Mouse (Mus musculus): ENCODE measurements around the gene Hacl1.
A peak's percentile ranks its signal among the peaks of the same experiment; 100 is the strongest.

Gene Hacl1

DNA sequence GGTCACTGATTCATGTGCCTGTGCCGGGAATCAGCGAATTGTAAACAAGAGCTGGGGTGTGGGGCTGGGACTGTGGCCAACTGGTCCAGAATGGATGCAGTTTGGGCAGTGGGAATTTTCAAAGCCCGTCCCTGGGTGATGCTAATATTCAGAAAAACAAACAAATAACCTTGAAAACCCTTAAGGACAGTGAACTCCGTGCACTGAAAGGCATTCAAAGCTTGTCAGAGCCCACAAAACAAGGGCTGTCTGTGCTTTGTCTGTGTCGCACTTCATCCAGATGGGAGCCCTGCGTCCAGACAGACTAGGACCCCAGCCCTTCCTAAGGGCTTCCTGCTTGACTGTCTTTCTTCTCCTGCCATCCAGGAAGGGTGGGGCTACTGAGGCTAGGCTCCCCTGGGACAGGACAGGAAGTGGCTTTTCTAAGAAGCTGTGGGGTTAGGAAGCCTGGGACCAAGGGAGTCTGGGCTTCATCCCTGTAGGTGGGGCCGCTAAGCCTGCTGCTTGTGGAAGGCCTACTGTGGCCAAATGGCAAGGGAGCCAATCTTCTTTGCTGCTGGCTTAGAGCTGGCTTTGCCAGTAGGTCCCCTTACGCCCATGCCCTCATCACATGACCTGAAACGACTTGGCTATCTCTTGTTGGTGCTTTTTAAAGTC lies 21.6 kb upstream of the Hacl1 start:
- no peak for DNase-seq (ENCODE audit: low spot score in 2 of 2)

DNA sequence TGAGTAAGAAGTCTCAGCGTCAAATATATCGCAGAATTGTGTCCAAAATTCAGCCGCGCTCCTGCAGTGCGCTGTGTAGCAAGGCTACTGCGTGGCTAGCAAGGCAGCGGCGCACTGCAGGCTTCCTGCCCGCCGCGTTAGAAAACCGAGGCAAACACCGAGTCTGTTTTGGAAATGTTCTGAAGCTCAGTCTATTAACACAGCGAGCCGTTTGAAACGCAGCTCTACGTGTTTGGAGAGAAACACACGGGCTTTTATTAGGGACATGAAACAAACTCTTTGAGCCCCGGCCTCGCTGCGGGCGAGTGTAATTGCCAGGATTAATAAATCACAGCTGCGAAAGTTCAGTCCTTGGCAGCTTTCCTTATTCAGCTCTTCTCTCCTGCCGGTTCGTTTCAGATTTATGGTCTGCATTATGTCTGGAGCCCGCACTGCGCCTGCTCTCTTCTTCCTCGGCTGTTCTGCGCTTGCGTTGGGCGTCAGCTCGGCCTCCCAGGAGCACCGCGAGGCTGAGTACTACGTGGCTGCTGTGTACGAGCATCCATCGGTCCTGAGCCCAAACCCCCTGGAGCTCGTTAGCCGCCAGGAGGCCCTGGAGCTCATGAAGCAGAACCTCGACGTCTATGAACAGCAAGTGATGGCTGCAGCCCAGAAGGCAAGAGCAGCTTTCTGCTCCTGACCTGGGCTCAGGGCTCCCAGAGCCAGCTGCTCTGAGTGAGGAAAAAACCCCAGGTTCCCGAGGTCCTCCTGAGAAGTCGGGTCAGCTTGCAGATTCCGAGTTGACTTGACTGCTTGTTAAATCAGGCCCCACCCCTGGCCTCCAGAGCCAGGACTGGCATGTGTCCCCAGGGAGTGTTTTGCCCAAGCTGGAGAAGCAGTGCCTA lies 20.8 kb upstream of the Hacl1 start:
- DNase-seq (ENCODE audit: low spot score in 2 of 2), result peak; percentile 94 to 95

DNA sequence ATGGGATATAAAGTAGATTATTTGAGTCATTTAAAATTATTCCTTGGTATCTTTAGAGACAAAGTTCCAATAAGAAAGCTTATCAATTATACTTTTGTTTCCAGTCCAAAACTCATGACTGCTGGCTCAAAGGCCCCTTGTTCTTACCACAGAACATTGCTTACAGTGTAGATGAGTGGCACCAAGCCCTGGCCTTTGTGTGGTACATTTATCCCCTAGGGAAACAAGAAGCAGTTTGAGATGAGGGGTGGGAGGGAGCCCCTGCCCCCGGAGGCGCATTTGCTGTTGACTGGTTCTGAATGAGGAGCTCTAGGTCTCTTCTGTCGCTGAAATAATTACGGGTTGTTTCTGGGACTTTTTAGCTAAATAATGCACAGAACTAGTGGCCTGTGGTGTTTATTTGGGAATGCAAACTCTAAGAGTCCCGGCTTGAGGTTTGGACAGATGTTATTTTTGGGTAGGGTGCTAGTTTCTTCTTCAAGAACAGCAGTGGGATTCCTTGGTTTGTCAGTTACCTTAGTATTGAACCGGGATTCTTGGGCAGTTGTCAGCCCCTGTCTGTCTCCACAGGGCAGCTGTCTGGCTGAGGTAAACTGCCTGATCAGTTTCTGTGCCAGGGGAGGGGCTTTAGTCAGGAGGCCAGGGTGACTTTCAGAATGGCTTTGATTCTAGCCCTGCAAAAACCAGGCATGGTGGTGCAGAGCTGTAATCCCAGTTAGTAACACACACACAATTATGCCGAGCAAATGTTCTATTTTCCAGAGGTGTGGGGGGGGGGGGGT lies 19.4 kb upstream of the Hacl1 start:
- DNase-seq (ENCODE audit: low spot score in 2 of 2), result no peak

DNA sequence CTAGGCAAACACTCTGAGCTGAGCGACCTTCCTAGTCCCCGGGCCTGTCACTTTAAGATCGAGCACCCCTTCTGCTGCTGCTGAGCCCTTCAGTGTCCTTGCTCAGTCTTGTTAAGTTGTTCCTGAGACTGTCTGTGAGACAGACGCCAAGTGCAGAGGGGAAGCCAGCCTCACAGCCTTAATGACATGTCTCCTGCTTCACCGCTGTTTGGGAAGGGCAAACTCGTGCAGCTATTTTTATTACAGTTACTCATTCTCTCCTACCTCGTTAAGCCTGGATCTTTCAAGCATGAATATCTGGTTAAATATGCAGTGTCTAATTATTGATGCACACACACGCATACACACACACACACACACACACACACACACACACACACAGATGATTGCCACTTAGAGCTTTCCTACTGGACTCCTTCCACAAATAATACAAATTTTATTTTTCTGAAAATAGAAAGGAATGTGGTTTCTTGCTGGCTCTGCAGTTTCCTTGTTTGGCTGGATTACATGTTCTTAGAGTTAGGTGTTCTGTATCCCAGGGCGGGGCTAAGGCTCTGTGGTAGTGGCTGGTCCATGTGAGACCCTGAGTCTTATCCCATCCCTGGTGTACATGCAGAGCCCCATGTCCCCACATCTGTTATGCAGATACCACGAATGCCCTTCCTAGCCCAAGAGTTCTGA lies 18.6 kb upstream of the Hacl1 start:
- DNase-seq (ENCODE audit: low spot score in 2 of 2), result peak in 1 of 2 experiments; percentile 70

DNA sequence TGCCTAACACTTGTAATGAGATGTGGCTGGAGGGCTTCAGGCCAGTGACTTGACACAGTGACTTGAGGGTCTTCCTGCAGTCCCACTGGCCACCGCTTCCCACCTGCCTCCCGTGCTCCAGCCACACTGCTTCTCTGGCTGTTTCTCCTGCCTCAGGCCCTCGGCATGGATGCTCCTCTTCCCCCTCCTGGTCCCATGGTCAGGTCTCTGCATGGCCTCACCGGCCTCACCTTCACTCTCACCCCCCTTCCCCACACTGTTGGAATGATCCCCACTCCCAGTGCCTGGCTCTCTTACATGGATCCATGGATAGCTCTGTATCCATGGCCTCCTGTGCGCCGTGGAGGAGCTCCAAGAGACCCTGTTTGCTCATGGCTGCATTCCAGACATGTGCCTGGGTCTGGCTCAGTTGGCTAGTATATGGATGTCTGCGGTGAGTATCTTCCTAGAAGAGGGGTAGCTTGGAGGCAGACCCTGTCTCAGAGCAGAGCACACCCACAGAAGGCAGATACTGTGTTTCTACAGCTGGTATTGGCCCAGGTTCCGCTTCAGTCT lies 17.1 kb upstream of the Hacl1 start:
- peak in 1 of 2 experiments; percentile 44 for DNase-seq (ENCODE audit: low spot score in 2 of 2)

DNA sequence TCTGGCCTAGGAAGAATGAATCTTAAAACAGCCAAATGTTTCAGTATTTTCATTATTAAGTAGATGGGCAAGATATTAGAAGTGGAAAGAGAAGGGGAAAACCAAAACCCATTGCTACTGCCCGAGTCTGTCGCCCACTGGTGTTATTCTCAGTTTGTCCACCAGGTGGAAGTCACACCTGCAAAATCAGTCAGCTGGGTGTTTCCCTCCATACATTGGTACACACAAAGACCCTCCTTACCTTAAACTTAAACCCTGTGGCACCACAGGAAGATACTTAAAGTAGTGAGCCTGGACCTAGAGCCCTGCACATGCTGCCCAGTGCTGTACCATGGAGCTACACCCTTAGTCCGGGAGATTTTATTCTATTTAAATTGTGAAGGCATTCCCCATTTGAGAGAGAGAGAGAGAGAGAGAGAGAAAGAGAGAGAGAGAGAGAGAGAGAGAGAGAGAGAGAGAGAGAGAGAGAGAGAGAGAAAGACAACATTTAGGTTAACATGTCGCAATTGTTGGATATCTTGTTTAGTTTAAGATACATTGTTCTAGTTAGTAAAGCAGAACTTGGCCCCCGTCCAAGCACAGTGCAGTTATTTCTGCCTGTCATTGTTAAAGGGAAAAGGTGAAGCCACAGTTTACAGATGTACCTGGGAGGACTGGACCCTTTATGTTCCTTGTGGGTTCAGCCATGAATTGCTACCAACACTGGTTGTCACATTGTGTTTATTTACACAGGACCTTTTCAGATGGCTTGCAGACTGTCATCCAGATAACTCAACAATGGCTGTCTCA lies 16.0 kb upstream of the Hacl1 start:
- peak; percentile 82 to 84 for DNase-seq (ENCODE audit: low spot score in 2 of 2)

DNA sequence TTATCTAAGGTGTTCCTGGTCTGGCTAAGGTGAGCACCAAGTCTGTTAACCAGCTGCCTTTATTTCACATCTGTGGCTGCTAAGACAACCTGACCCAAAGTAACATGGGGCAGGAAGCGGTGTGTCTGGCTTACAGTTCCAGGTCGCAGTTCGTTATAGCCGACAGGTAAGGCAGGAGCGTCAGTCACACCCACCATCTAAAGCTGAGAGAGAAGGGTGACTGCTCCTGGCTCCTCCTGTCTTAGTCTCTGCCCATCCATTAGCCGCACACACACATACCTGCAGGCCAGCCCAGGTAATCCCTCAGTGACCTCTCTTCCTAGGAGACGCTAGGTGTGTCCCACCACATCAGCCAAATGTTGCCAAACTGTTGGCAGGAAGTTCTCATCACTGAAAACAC lies 15.3 kb upstream of the Hacl1 start:
- DNase-seq (ENCODE audit: low spot score in 2 of 2), result peak in 1 of 2 experiments; percentile 29

DNA sequence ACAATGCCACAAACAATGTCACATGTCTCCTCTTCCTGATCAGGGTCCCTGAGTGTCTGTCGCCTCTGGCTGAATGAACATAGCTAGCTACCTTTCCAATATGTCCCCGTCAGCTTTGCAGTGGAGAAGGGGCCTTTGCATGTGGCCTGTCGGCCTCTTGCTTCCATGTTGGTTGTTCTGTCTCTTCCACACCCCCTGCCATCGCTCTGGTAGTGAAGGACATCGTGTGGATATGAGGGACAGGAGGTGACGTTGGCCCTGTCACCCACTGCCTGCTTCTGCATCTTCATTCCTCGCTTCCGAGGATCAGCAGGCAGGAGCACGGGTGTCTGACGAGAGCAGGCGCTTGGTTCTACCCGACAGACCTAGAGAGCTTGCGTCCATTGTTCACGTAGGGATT lies 14.3 kb upstream of the Hacl1 start:
- DNase-seq (ENCODE audit: low spot score in 2 of 2), result peak in 1 of 2 experiments; percentile 20

DNA sequence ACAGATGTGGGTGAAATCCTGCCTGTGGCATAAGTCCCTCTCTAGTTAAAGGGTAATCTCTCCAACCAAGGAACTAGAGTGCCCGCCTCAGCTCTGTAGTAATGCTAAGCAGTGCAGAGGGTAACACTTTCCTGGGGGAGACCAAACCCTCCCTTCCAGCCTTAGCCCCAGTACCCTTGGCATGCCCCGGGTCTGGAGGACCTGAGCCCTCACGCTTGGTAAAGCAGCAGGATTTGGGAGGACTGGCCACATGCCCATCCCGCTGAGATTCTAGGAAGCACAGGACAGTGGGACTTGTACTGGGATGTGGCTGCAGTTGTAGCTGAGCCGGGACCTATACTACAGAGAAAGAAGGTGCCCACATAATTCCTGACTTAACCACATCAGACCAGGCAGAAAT lies 13.7 kb upstream of the Hacl1 start:
- DNase-seq (ENCODE audit: low spot score in 2 of 2), result no peak

DNA sequence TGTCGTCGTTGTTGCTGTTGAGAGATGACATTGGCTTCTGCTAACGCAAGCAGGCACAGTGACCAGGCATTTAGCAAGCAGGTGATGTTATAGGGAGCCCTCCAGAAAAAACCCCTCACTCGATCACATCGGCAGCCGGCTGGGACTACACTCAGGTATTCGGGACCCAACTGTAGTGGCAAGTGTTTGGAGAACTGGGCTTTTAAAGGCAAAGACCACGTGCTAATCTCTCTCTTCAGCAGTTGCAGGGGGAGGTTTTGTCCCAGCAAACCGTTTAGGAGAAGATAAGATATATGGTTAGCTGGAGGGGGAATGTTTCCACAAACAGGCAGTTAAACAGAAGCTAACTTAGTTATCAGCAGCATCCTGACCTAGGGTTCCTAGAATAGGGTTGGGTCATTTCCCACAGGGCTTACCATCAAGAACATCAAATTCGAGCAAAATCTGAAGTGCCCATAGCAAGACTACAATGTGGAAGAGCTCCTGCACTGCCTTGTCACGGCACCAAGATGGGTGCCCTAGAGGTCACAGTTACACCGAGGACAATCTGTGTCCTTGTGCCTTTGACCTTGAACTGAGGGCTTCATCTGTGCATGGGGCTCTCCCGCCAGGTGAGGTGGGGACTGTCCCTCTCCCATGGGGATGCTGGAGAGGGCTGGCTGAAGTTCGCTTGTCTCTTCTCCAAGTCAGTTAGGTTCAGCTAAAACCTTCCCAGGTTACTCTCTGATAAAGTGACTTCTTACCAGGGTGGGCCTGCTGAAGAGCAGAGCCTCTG lies 12.2 kb upstream of the Hacl1 start:
- DNase-seq (ENCODE audit: low spot score in 2 of 2), result no peak

DNA sequence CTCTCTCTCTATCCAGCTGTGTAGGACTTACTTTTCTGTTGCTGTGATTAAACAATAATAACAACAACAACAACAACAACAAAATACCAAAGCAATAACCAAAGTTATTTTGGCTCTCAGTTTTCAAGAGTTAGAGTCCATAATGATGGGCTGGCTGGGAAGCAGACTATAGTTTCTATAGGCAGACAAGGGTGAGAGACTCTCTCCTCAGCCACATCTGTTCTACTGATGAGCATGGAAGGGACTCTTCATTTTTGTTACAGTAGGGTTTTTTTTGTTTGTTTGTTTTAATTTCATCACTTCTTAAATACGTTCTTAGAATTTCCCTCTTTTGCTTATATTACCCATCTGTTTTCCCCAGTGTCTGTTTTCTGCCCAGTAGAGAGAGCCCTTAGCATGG lies 11.5 kb upstream of the Hacl1 start:
- DNase-seq (ENCODE audit: low spot score in 2 of 2), result no peak

DNA sequence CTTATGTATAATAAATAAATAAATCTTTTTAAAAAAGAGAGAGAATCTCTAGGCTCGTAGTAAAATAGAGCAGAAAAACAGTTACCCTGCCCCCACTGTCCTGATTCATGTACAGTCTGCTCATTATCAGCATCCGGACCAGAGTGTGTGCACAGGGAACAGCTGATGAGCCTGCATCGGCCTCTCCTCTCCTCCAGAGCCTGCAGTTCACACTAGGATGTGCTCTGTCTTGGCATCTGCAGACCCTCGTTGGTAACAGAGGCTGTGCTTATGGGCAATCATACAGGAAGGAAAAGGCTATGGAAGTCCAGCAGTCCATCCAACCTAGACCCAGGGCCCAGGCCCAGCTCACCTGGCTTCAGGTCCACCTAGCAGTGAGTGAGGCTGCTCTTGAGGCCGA lies 11.0 kb upstream of the Hacl1 start:
- DNase-seq (ENCODE audit: low spot score in 2 of 2), result no peak

DNA sequence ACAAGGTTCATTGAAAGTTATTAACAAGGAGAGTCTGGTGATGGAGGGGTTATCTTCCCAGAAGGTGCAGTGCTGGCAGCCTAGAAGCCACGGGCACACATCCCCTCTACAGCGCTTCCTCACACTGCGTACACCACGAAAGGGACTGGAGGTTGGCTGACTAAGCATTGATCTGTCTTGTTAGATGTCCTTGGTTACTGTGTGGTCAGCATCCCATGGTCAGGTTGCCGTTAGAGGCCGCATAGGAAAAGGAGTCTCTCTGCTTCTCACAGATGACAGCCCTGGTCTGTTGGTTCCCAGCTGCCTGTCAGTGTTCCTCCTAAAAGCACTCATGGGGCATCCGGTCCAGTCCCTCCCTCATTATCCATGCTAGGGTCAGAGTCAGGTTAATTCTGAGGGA lies 10.1 kb upstream of the Hacl1 start:
- no peak for DNase-seq (ENCODE audit: low spot score in 2 of 2)

DNA sequence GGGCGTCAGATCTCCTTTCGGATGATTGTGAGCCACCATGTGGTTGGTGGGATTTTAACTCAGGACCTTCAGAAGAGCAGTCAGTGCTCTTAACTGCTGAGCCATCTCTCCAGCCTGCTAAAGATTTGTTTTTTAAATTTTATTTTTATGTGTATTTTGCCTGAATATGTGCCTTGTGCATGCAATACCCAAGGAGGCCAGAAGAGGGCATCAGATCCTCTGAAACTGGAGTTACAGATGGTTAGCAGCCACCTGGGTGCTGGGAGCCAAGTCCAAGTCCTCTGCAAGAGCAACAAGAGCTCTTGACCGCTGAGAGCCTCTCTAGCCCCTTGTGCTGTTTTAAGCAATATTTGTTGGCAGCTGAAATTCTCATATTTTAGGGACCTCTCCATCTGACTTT lies 9.3 kb upstream of the Hacl1 start:
- no peak for DNase-seq (ENCODE audit: low spot score in 2 of 2)

DNA sequence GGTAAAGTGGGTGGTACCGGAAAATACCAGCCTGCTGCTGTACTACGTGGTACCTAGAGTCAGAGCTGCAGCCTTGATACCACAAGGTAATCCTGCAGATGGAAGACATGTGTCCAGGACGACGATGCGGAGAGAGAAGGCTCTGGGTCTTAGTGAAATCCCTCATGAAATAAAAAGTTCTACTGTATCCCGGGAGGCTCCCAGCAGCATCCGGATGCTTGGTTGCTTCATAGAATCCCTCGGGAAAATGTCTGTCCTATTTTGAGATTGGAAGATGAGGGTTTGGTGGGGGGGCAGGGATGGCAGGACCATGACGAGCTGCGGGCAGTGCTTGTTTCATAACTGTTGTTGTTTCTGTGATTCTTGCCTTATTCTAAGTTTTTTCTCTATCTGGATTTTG lies 6.9 kb upstream of the Hacl1 start:
- DNase-seq (ENCODE audit: low spot score in 2 of 2), result no peak

DNA sequence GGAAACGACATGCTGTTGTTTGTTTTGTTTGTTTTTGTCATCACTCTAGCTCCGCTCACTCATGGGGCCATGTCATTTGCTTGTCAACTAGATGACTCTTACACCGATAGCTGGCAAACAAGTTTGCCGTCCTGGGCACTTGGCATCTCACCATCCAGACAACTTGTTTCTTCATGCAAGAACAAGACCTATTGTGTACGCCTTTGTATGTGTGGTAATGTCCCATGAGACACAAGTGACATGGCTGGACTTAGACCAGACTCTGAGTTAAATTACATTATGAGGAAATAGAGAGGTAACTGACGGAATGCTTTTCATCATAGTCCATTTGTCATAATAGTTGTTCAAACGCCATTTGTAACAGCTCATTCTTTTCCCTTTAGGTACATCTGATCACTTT lies 4.8 kb upstream of the Hacl1 start:
- DNase-seq (ENCODE audit: low spot score in 2 of 2), result no peak

DNA sequence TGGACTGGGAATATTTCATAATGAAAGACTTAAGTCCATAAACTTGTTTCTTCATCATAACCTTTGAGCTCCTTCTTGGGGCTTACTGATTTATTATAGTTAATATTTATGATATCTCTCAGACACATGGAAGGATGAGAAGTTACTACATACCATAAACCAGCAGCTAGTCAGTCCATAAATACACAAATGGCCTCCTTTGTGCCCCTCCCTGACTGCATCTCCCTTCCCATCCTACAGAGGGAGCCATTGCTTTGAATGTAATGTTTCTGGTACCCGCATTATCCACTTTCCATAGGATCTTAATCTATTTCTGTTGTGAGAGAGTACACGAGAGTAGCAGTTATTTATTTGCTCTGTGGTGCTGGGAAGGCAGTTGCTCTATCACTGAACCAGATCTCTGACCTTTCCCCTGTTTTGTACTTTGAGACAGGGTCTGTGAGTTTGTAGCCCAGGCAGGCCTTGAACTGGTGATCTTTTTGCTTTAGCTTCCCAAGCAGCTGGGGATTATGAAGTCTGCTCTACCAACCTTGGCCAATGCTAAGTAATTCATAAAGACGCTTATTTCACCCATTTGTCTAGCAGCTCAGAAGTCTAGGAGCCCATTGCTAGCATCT lies 4.0 kb upstream of the Hacl1 start:
- no peak for DNase-seq (ENCODE audit: low spot score in 2 of 2)

DNA sequence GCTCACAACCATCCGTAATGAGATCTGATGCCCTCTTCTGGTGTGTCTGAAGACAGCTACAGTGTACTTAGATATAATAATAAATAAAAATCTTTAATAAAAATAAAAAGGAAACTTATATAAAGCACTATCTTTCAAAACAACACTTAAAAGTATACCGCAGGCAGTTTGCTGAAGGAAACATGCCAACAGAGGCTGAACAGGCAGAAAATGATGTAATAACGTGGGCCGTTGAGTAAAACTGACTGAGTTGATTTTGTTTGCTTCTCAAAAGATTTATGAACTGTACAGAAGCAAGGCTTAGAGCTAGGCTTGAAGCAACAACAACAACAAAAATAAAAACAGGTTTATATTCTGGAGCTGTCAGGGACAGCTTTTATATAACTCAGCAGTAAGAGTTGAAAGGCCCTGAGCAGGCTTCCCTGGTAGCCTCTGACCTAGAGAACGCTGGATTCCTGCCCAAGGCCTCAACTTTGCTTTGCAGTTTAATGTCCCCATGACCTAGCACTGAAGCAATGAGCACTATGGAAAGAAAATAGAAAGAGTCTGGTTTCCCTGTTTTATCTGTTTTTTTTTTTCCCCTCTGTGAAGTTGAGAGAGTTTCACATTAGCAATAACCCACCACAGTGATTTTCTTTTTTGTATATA lies 3.2 kb upstream of the Hacl1 start:
- no peak for DNase-seq (ENCODE audit: low spot score in 2 of 2)

DNA sequence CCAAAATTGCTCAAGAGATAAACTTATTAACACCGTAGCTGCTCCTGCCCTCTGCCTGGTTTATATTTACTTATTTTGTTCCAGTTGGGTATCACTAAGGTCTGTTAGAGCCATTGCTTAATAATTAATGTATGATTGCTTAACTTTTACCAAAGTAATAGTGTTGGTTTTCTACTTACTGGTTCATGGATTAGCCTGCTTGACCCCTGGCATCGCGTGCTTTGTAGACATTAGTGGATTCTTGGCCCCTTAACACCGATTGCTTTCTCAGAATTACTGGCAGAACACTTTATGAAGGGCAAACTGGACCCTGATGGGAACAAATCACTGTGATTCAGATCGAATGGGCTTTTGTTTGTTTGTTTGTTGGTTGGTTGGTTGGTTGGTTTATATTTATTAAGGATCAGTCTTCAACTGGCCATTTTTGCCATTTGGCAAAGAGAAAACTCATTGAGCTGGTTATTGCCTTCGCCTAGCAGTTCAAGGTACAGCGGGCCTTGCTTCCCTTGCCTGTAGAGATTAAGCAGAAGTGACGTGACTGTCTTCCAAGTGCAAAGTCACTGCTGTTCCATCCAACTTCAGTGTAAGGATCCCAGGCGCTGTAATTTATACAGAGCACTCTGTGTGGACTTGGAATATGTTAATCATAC lies 545 bp upstream of the Hacl1 start:
- no peak for DNase-seq (ENCODE audit: low spot score in 2 of 2)

Data from right cerebral cortex, postnatal 10 days (tissue).